Comparison of ENCODE assay signal across 9 mouse cellular contexts in genomic region chr8:120332379-120333229, GRCm38 (mm10).
DNase-seq lines count a peak whose midpoint lies in the region; ATAC-seq and TF ChIP-seq lines count a peak whose summit lies in the region.
"Had no signal": no experiment of that assay in that cellular context is flagged by ENCODE, and none has a peak within 500 bp of the region (broad histone marks: within the 10 kb centered on the region; RNA-seq: fewer than 3 reads in every experiment).

No protein-coding gene starts in this region.

- ATAC-seq in heart, embryonic 11.5 days (replicated peaks; ENCODE audit: insufficient number of reproducible peaks, low FRiP score, low TSS enrichment) = no peak
- ATAC-seq in liver, embryonic 15.5 days (ENCODE audit: insufficient read depth) = no peak
- ATAC-seq in forebrain, embryonic 13.5 days = no peak

- peak; percentile 64 for DNase-seq in heart, postnatal 4 days
- peak; percentile 73 for DNase-seq in CD4-positive, CD25-positive, alpha-beta regulatory T cell, adult 2 months (ENCODE audit: low read depth, low spot score)
- no peak for DNase-seq in urinary bladder, postnatal 14 days (ENCODE audit: low spot score)
- DNase-seq in adrenal gland, adult 2 months = no peak

- no peak overlapping the region for H3K27ac ChIP-seq in heart, embryonic 11.5 days (ENCODE audit: low read depth, low read length)
- no peak overlapping the region for H3K27ac ChIP-seq in bone marrow macrophage, adult 2 months (ENCODE audit: insufficient read depth, low read depth, low read length)
- H3K27ac ChIP-seq in liver, embryonic 15.5 days (replicated peaks) = no peak overlapping the region
- H3K27ac ChIP-seq in forebrain, embryonic 13.5 days = no peak overlapping the region
- H3K27ac ChIP-seq: stomach, embryonic 15.5 days had no signal

- WGBS in heart, embryonic 11.5 days (ENCODE audit: insufficient replicate concordance) = 69% methylated on average over 16 of the region's 16 CpGs
- WGBS in liver, embryonic 15.5 days (ENCODE audit: insufficient replicate concordance) = 22% methylated on average over 16 of the region's 16 CpGs
- 76% methylated on average over 14 of the region's 16 CpGs for WGBS in forebrain, embryonic 13.5 days

- H3K27me3 ChIP-seq in heart, embryonic 11.5 days (ENCODE audit: control insufficient read depth, insufficient read depth, low read length) = no peaks in the 10 kb centered on the region
- peaks cover 17% of the 10 kb centered on the region; the same call in 1 of the 2 replicates for H3K27me3 ChIP-seq in liver, embryonic 15.5 days
- peaks cover 4% of the 10 kb centered on the region for H3K27me3 ChIP-seq in forebrain, embryonic 13.5 days
- H3K27me3 ChIP-seq: stomach, embryonic 15.5 days had no signal

- no peak overlapping the region for H3K9ac ChIP-seq in heart, embryonic 11.5 days (ENCODE audit: low read depth, low read length)
- no peak overlapping the region for H3K9ac ChIP-seq in liver, embryonic 15.5 days
- no peak overlapping the region for H3K9ac ChIP-seq in forebrain, embryonic 13.5 days
- H3K9ac ChIP-seq: stomach, embryonic 15.5 days had no signal

- peaks cover 56% of the 10 kb centered on the region for H3K4me1 ChIP-seq in heart, embryonic 11.5 days (ENCODE audit: control insufficient read depth, insufficient read depth, low read length)
- peaks cover 16% of the 10 kb centered on the region for H3K4me1 ChIP-seq in bone marrow macrophage, adult 2 months (ENCODE audit: control insufficient read depth, insufficient read depth, low read length)
- peaks cover 68% of the 10 kb centered on the region for H3K4me1 ChIP-seq in liver, embryonic 15.5 days (replicated peaks)
- peaks cover 62% of the 10 kb centered on the region for H3K4me1 ChIP-seq in forebrain, embryonic 13.5 days

- no peak overlapping the region for H3K4me2 ChIP-seq in heart, embryonic 11.5 days
- peak overlapping the region; percentile 18; the same call in 1 of the 2 replicates for H3K4me2 ChIP-seq in liver, embryonic 15.5 days
- no peak overlapping the region for H3K4me2 ChIP-seq in forebrain, embryonic 13.5 days
- H3K4me2 ChIP-seq: stomach, embryonic 15.5 days had no signal

- no peak overlapping the region for H3K4me3 ChIP-seq in heart, embryonic 11.5 days (ENCODE audit: low read depth, low read length)
- H3K4me3 ChIP-seq in bone marrow macrophage, adult 2 months (ENCODE audit: insufficient read depth, low read length) = no peak overlapping the region
- no peak overlapping the region for H3K4me3 ChIP-seq in liver, embryonic 15.5 days (replicated peaks)
- no peak overlapping the region for H3K4me3 ChIP-seq in forebrain, embryonic 13.5 days
- H3K4me3 ChIP-seq: stomach, embryonic 15.5 days had no signal

- H3K9me3 ChIP-seq in heart, embryonic 11.5 days (replicated peaks; ENCODE audit: control insufficient read depth, low read length) = no peaks in the 10 kb centered on the region
- no peaks in the 10 kb centered on the region for H3K9me3 ChIP-seq in liver, embryonic 15.5 days (replicated peaks)
- no peaks in the 10 kb centered on the region for H3K9me3 ChIP-seq in forebrain, embryonic 13.5 days (replicated peaks)
- H3K9me3 ChIP-seq: stomach, embryonic 15.5 days had no signal

- H3K36me3 ChIP-seq in heart, embryonic 11.5 days (ENCODE audit: control insufficient read depth, insufficient read depth, low read length) = no peaks in the 10 kb centered on the region
- H3K36me3 ChIP-seq in liver, embryonic 15.5 days (replicated peaks) = no peaks in the 10 kb centered on the region
- H3K36me3 ChIP-seq in forebrain, embryonic 13.5 days (ENCODE audit: poor library complexity, severe bottlenecking) = no peaks in the 10 kb centered on the region
- H3K36me3 ChIP-seq: stomach, embryonic 15.5 days had no signal

- TF ChIP-seq CTCF in bone marrow macrophage, adult 2 months (IDR thresholded peaks at IDR 0.05; ENCODE audit: low read depth, low read length) = peak; percentile 44

- TF ChIP-seq POLR2A in bone marrow macrophage, adult 2 months (IDR thresholded peaks at IDR 0.05; ENCODE audit: borderline replicate concordance, low read depth, low read length) = no peak

Comparison
In these comparisons a context has a peak if more than half of its experiments do, and no peak if none do; other contexts are left out.
1. DNase-seq: peak in heart, postnatal 4 days (single experiment) and CD4-positive, CD25-positive, alpha-beta regulatory T cell, adult 2 months (single experiment); none in urinary bladder, postnatal 14 days (single experiment) and adrenal gland, adult 2 months (single experiment).